Mouse (Mus musculus): ENCODE measurements at regions not wholly inside any gene's neighbourhood (a gene's known extent, or its start where the extent isn't known, plus 50 kb on each side); places are given as distances from the start of the nearest gene placed in this dataset.
A peak's percentile ranks its signal among the peaks of the same experiment; 100 is the strongest.

DNA sequence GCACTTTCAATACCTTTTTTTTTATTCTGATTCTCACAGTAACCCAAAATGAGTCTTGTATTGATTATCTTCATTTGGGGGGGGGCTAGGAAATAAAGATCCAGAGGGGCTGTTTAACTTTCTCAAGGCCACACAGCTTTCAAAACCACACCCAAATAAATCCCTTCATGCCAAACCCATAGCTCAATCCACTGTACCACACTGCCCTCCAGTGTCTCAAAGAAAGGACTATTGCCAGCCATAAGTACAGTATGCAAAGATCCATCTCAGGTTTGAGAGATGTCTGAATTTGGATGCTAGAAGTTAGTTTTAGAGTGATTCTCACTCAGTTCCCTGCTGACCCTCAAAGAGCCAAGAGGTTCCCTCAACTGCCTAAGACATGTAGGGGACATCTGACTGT, 120.1 kb upstream of the Gm26657 start:
- DNase-seq: no peak

DNA sequence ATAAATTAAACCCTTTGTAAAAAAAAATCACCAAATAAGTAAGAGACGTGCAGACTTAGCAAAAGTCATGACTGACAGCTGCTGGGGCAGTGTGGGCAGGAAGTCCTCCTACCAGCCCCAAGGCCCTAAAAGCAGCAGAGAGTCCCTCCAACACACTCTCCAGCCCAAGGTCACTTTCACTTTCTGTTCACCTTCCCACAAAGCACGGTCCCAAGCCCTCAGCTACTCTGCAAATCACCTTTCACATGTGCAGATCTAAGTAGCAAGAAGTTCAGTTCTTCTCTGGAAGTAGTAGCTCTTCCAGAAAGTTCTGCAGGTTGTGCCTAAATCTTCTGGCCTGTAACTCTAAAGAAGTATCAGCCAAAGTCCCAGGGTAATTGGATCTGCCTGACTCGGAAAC, 120.8 kb upstream of the Gm26657 start:
- DNase-seq: no peak

GRCm38 (mm10) chr4:56618433-56618832, 121.4 kb upstream of the Gm26657 start:
- DNase-seq: no peak

DNA sequence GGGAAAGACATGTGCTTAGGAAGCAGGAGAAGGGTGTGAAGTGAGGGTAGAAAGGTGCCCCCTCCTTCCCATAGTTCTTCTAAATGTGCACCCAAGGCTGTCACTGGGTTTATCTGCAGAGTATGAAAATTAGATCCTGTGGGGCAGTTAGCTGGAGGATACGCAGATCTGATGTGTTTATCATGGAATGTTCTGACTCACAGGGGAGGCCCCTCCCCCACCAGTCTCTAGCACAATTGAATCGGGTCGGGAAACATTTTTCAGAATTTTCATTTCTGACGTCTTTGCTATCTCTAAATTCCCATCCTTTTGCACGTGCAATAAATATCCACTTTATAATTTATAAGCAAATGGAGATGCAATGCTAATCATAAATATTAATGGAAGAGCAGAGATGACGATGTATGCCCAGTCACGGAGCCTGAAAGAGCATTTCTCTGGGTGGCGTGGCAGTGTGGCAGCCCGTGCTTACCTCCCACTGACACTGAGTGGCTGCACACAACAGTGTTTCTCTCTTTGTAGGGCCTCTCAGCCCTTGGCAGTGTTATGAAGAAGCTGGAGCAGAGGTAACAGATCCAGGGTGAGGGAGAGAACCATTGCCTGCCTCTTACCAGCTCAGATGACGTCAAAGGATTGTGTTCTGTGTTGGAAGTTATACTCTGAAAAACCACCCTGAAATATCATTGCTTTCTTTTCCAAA, 122.1 kb upstream of the Gm26657 start:
- peak; percentile 66 to 83 for DNase-seq

DNA sequence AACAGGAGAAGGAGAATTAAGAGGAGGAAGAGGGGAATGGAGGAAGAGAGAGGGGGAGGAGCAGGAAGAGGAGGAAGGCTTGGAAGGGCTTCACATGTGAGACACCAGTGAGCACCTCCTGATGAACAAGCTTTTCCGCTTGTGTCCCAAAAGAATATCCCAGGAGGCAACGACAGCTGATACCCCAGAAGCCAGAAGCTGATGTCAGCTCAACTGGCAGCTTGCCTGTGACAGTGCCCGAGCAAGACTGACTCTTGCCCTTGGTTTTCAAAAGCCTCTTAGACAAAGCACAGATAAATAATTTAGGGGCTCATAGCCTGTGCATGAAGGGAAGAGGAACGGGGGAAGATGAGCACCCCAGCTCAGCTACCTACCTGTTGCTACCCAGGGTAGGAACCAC, 127.5 kb upstream of the Gm26657 start:
- DNase-seq: peak; percentile 82 to 83

DNA sequence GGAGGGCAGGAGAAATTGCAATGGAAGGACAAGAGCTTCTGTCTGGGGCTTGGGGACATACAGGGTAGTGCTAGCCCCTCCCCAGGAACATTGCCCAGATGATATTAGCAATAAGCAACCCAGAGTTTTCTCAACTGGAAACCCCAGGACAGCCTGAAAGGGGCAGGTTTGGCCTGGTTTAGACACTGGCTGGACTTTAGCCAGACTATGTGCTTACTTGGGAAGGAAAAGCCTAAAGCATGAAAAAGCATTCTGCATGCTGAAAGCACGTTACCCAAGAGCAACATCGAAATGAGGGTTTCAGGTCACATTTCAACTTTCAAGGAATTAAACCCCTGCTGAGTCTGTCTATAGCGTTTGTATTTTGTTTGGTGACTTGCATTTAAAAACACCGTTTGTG, 128.1 kb upstream of the Gm26657 start:
- DNase-seq: no peak

DNA sequence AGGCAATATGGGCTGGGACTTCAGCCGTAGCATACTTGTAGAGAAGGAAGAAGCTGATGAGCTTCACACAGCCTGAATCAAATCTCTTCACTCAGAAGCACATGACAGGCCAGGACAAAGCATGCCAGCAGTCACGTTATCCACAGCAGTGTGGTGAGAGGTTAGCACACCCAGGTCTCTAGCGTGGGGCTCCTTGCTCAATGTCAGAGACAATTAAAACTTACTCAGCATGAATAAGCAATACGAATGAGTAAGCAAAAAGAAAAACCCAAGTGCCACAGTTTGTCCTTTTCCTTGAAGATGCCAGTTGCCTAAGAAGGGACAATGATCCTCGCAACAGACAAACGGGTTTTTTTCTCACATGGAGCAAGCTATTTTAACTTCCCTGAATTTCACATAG, 129.6 kb upstream of the Gm26657 start:
- no peak for DNase-seq

DNA sequence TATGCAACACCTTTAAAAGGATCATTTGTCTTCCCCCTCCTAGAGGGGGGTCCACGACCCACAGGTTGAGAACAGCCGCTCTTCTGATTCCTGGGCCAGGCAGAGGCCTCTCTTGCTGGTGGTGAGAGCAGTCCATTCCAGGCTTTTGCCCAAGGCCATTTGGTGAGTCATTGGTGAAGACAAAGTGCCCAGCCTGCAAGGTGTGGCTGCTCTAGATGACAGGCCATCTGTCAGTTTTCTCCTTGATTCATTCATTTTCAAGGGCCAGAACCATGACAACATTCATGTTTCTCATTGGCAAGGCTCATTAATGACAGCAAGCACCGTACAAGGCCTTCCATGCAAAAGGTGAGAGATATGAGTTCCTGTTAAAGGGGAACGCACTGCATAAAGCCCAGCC, 131.2 kb upstream of the Gm26657 start:
- peak; percentile 72 to 77 for DNase-seq

DNA sequence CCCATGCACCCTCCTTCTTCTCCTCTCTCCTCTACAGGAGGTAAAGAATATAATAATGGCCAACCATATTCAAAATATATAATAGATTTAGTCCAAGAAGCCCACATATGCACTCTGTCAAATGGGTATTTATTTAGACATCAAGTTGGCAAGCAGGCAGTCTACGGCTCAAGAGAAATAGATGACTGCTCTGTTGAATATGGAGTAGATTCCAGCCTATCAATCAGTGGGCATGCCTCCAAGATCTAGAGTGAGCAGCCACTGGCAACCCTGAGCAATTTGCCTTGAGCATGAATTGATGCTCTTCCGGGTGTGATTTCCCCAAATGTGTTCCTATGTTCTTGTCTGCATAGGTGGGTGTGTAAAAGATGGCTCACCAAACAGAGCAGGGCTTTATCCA, 141.5 kb upstream of the Gm26657 start:
- no peak for DNase-seq

- DNase-seq: no peak
Measured at GRCm38 (mm10) chr4:56597931-56598330, 141.9 kb upstream of the Gm26657 start.

GRCm38 (mm10) chr4:56582405-56582804, 157.5 kb upstream of the Gm26657 start:
- DNase-seq: no peak

DNA sequence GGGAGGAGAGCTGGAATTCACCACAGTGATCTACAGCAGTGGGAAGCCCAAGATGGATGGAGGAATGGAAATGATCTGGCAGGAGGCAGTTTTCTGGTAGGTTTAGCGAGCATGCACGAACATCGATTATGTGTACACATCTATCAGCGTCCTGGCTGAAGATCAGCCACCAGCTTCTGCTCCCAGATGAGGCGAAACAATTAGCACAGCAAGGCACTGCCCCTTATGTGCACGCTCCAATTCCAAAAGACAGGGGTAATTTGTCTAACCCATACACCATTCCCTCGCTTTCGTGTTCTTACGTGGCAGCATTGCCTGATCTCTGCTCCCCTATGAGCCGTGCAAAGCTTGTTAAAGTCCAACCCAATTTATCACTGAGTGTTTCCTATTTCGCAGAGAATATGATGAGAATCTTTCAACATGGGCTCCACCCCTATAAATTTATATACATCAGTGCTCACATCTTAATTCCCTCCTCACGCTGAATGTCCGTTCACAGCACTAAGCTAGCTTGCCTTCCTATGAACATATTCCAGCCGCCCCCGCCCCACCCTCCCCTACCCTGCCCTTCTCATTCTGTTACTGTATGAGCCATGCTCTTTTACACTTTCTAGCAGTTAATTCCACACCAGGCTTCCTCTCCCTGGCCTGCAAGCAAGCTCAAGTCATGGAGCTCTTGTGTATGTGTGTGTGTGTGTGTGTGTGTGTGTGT, 162.9 kb upstream of the Gm26657 start:
- no peak for DNase-seq

DNA sequence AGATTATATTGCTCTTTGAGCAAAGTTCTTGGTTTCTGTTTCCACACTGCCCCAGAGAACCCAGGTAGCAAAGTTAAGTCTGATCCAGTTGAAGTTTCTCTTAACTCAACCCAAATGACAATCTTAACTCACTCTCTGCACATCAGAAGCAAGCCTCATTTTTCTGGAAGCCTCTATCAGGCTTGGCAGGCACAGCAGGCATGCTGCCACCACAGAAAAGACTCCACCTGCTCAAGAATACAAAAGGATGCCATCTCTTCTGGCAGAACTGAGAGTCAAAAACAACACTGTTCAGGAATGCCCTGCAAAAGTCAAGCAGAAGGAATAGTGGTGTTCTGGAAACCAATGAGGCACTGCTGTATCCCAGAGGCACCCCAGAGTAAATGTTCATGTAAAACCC, 187.7 kb upstream of the Gm26657 start:
- DNase-seq: no peak

DNA sequence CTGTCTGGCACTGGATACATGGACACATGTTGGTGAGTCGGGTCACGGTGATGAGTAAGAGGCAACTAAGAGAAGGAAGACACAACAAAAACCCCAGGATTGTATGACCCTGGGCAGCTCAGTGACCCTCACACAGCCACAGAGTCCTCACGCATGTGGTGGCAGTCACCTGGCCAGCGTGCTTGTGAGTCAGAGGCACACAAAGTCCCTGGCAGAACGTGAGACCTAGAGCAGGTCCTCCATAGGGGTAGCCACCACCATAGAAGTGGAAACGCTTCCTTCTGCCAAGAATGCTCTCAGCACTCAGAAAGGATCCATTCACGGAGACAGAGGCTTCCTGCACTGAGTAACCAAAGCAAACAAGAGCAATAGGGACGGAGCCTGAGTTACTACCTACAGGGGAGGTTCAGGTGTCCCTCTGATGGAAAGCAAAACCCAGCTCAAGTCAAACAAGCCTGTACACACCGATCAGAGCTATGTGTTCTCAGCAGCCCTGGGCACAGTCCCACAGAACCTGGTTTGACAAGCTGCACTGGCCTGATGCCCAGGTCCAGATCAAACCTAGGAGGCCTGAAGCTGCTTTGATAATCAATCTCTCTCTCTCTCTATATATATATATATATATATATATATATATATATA, 206.4 kb upstream of the Gm26657 start:
- no peak for DNase-seq

- DNase-seq: no peak
Measured at GRCm38 (mm10) chr4:56532921-56533320, 206.9 kb upstream of the Gm26657 start.

DNA sequence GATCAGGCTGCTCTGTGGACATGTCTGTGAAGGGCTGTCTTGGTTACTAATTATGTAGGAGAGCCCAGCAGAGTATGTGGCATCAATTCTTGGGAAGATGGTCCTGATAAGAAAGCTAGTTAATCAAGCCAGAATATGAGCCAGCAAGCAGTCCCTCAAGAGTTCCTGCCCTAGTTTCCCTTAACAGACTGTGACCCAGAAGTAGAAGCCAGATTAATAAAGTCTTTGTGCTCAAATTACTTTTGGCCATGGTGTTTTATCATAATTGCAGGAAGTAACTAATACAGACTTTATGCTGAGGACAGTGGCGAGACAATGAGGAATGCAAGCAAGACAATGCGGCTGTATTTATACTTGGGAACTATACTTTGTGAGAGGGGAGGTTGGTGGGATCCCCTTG, 211.3 kb upstream of the Gm26657 start:
- DNase-seq: no peak

DNA sequence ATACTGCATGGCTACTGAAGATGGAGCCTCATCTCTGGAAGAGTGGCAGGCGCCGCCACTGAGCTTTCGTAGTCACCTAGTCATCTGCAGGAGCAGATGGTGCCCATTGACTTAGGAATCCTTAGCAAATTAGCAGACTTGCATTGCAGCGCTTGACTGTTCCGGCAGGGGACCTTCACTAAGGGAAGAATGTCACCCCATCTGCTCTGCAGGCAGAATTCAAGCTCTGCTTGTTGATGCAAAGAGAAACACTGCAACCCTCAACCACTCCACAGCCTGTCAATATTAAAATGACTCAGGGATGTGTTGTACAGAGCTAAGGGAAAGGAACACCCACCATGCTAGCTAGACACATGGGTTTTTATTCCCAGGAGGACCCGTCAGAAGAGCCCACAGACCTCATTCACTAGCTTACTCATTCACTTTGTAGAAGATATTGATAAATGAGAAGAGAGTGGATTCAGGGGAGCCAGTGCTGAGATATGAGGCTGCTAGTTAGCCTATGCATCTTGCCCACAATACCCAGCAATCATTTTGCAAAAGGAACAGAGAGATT, 215.4 kb upstream of the Gm26657 start:
- no peak for DNase-seq

GRCm38 (mm10) chr4:56507770-56508169, 232.1 kb upstream of the Gm26657 start:
- no peak for DNase-seq

DNA sequence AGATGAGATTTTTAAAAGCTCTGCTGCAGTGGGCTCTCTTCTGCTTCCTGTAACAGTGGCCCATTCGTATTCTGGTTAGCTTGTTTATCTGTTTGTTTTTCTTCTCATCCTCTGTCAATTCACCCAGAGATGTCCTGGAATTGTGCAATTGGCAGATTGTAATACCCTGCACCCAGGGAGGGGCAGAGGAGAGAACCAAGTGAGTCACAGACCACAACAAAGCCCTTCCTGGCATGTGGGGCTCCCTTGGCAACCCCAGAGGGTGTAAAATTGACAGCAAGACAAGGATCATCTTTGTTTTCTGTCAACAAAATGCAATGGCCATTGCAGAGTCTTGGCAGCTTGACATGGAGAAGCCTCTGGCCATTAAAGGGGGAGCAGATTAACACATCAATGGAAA, 233.1 kb upstream of the Gm26657 start:
- no peak for DNase-seq

GRCm38 (mm10) chr4:56506067-56506466, 233.8 kb upstream of the Gm26657 start:
- no peak for DNase-seq

DNA sequence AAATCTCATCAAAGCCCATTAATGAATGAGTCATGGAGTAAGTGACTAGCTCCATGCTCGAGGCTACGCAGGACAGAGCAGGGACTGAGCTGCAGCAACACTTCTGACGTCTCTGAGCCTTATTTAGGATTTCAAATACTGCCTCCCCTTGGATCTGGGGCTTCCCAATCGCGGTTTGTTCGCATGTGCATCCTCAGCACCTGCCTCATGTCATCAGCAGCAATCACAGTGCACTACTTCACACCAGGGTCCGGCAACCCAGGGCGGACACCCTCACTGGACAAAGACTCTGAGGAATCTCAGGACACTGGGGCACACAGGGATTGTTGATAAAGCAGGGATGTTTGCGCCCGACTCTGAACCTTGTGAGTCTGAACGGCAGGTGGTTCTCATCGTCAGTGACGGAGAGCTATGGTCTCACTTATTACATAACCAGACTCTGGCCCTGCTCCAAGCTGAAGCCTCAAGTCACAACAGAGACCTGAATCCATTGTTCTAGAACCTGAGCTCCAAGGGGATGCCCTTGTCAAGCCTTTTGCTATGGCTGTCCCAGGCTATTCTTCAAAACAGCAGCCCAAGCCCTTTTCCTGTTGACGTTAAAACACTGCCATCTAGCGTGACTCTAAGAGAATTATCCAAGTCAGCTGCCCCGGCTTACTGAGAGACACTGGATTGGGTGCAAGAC, 247.2 kb upstream of the Gm26657 start:
- DNase-seq: peak; percentile 30 to 55

GRCm38 (mm10) chr4:56489361-56489760, 250.5 kb upstream of the Gm26657 start:
- DNase-seq: no peak

DNA sequence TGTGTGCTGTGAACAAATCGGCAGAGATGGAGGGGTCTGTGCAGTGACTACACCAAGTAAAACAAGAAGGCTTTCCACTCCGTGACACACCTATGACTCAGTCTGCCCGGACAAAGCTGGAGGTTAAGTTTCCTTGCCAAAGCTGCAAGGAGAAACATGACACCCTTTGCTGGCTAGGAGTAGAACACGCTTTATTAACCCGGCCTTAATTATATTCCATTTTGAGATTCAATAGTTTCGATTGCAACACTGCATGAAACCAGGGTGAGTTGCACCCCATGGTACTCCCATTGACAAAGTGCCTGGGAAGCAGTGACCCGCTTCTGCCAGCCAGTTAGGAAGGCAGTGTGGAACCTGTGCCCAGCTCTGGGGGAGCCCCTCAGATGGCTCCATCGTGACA, 256.2 kb upstream of the Gm26657 start:
- DNase-seq: peak in 1 of 2 experiments; percentile 5

Measured in adrenal gland, postnatal 36 days (tissue).